Mouse (Mus musculus) left cerebral cortex, postnatal 36 days (tissue): ENCODE results near the gene Cyb5r3. TPM values are rescaled to one million over a fixed set of nuclear protein-coding genes. Genes with fewer than 3 reads are reported as not detected.
"Not testable (repeated sequence)": the region's sequence is repeated elsewhere in the genome, so short reads cannot be mapped to it uniquely, and the experiment has no call there.

Experiments used
- DNase-seq, 2 experiments: peaks; one replicate each; pipeline ENCODE4 v3.0.0; 2021 to 2022; ENCODE audit warnings: low spot score in 2 of 2, mixed read lengths in 1 of 2
- intact Hi-C: fragments of 180-260 bp; cut with DNase I; formaldehyde crosslinking; loops from one replicate; pipeline ENCODE4 v1.15.1; 2025
- total RNA-seq, 2 experiments: library from RNA; stranded (reverse); gene quantifications; 2 replicates each; pipeline ENCODE4 v1.2.3; 2021

The Cyb5r3 gene
- total RNA-seq, 2 experiments from 2014 or later = 59.1 to 62.8 TPM

- intact Hi-C loops = loop anchor here (10.0 kb wide), 1 partner anchor 358 kb away; the partner anchor contains the start of gene Ttll1
- DNase-seq = no peak
These were observed 15.3 kb downstream of the Cyb5r3 start for GRCm38 (mm10) chr15:83156929-83157666.

- intact Hi-C loops = loop anchor here (10.0 kb wide), 1 partner anchor 359 kb away; the partner anchor contains the start of gene Ttll1
- DNase-seq = no peak
These were observed 16.5 kb downstream of the Cyb5r3 start for GRCm38 (mm10) chr15:83155672-83156419.

GRCm38 (mm10) chr15:83154309-83154708 is 18.1 kb downstream of the Cyb5r3 start:
- intact Hi-C loops = loop anchor here (10.0 kb wide), 1 partner anchor 360 kb away; the partner anchor contains the start of gene Ttll1
- no peak for DNase-seq

- DNase-seq = no peak
- intact Hi-C loops = loop anchor here (10.0 kb wide), 1 partner anchor 364 kb away; the partner anchor contains the start of gene Ttll1
These were observed 21.7 kb downstream of the Cyb5r3 start for GRCm38 (mm10) chr15:83150694-83151093.

- no peak for DNase-seq
- intact Hi-C loops = loop anchor here (10.0 kb wide), 1 partner anchor 365 kb away; the partner anchor contains the start of gene Ttll1
These were observed 22.3 kb downstream of the Cyb5r3 start for GRCm38 (mm10) chr15:83150073-83150442.

GRCm38 (mm10) chr15:83149196-83150072 is 23.0 kb downstream of the Cyb5r3 start, which contains the start of gene Poldip3:
TSS of gene Poldip3 (minus strand) at chr15:83149384.
- peak; percentile 97 to 98 for DNase-seq
- intact Hi-C loops = loop anchor here (2.0 to 10.0 kb wide), 2 partner anchors 27 to 365 kb away; partner anchors contain the start of genes Rrp7a and Ttll1

GRCm38 (mm10) chr15:83148801-83149195 is 23.6 kb downstream of the Cyb5r3 start:
- no peak for DNase-seq
- intact Hi-C loops = loop anchor here (2.0 kb wide), 1 partner anchor 26 kb away; the partner anchor contains the start of gene Rrp7a

GRCm38 (mm10) chr15:83148395-83148794 is 24.0 kb downstream of the Cyb5r3 start:
- intact Hi-C loops = loop anchor here (2.0 kb wide), 1 partner anchor 26 kb away; the partner anchor contains the start of gene Rrp7a
- DNase-seq = no peak

GRCm38 (mm10) chr15:83145541-83145940 is 26.9 kb downstream of the Cyb5r3 start:
- no peak for DNase-seq

GRCm38 (mm10) chr15:83142861-83143260 is 29.5 kb downstream of the Cyb5r3 start:
- intact Hi-C loops = no loop called here
- peak; percentile 29 to 47 for DNase-seq

More at GRCm38 (mm10) chr15:83145541-83145940, 26.9 kb downstream of the Cyb5r3 start:
- intact Hi-C loops = no loop called here

GRCm38 (mm10) chr15:83135654-83136053 is 36.7 kb downstream of the Cyb5r3 start:
- no peak for DNase-seq
- intact Hi-C loops = no loop called here

- no peak for DNase-seq
- intact Hi-C loops = no loop called here
These were observed 37.7 kb downstream of the Cyb5r3 start for GRCm38 (mm10) chr15:83134671-83135070.

- intact Hi-C loops = no loop called here
- no peak for DNase-seq
These were observed 42.7 kb downstream of the Cyb5r3 start for GRCm38 (mm10) chr15:83129530-83130231.

GRCm38 (mm10) chr15:83127037-83127436 is 45.4 kb downstream of the Cyb5r3 start:
- intact Hi-C loops, DNase-seq: not testable (repeated sequence)

GRCm38 (mm10) chr15:83126582-83126981 is 45.8 kb downstream of the Cyb5r3 start:
- intact Hi-C loops = no loop called here
- DNase-seq = no peak

GRCm38 (mm10) chr15:83124625-83125024 is 47.8 kb downstream of the Cyb5r3 start:
- no peak for DNase-seq
- intact Hi-C loops = no loop called here

- DNase-seq = peak; percentile 92 to 93
- intact Hi-C loops = loop anchor here (2.0 kb wide), 1 partner anchor 26 kb away; the partner anchor contains the start of gene Poldip3
These were observed 49.7 kb downstream of the Cyb5r3 start, which contains the start of gene Rrp7a for GRCm38 (mm10) chr15:83122566-83123145. TSS of gene Rrp7a (minus strand) at chr15:83122801.
